Mouse (Mus musculus): ENCODE measurements around the gene Zdhhc8.

- no peak for TF ChIP-seq POLR2A (IDR thresholded peaks at IDR 0.05; ENCODE audit: borderline replicate concordance, control insufficient read depth, low read depth, low read length)
- TF ChIP-seq CTCF (IDR thresholded peaks at IDR 0.05; ENCODE audit: control insufficient read depth, insufficient read depth, low read length): peak; percentile 80
Observed at GRCm38 (mm10) chr16:18210701-18211416, 24.1 kb downstream of the Zdhhc8 start.
